Mouse (Mus musculus): ENCODE data around the gene Misp.
A peak's percentile ranks its signal among the peaks of the same experiment; 100 is the strongest.

Misp gene

GRCm38 (mm10) chr10:79824413-79824812 lies 3.6 kb downstream of the Misp start:
- DNase-seq, result no peak

GRCm38 (mm10) chr10:79831583-79831982 lies 10.8 kb downstream of the Misp start:
- DNase-seq, result no peak

DNA sequence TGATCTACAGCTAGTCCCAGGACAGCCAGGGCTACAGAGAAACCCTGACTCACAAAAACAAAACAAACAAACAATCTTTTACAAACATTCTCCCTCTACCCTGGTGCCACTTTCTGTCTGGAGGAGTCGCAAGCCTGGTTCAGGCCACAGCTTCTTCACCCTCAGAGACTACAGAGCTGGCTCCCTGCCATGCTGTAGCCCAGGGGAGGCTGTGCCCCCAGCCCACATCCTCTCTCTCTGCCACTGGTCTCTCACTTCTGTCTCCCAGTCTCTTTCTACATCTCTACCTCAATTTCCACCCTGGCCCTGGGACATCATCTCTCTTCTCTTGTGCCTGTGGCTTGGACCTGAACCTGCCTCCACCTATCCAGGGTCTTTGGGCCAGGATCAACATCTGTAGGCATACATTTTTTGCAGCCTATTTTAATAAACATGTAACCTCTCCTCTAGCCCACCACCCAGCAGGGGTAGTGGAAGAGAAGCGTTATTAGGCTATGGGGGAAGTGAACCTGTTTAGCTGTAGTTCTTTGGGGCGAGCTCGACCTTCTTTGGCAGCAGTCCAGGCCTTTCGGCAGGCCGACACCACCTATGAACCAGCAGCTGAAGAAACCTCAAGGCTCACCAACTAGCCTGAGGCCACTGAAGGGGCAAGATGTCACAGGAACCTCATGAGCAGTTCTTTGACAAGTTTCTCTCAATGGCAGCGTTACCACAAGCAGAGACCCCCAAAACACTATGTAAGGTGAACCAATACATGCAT lies 11.4 kb downstream of the Misp start:
- no peak for DNase-seq

- no peak for DNase-seq
Measured at GRCm38 (mm10) chr10:79832786-79833181, 12.0 kb downstream of the Misp start.

GRCm38 (mm10) chr10:79834769-79835398 lies 14.1 kb downstream of the Misp start:
- DNase-seq, result no peak

- DNase-seq, result no peak
Measured at GRCm38 (mm10) chr10:79836918-79837317, 16.1 kb downstream of the Misp start.

GRCm38 (mm10) chr10:79838151-79838550 lies 17.4 kb downstream of the Misp start:
- no peak for DNase-seq

- DNase-seq, result no peak
Measured at GRCm38 (mm10) chr10:79840091-79840490, 19.3 kb downstream of the Misp start.

GRCm38 (mm10) chr10:79840644-79841551 lies 20.1 kb downstream of the Misp start:
- DNase-seq, result peak; percentile 84

GRCm38 (mm10) chr10:79842322-79842721 lies 21.5 kb downstream of the Misp start:
- no peak for DNase-seq

DNA sequence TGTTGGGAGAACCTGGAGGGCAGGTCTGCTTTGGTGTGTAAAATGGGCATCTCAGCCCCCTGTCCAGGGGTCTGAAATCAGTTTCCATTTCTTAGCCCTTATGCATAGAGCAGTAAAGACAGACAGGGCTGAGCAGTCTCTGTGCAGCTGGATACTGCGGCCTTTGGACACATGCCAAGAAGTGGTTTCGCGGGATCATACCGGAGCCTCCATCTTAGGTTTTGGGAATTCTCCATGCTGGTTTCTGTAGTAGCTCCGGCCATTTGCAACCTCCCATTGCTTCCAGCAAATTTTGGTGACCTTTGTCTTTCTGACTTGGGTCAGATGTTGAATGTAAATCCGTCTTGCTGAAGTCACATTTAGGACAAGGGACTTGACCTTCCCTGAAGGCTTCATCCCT lies 22.7 kb downstream of the Misp start:
- DNase-seq, result no peak

- no peak for DNase-seq
Measured at GRCm38 (mm10) chr10:79846553-79846952, 25.8 kb downstream of the Misp start.

- no peak for DNase-seq
Measured at GRCm38 (mm10) chr10:79849941-79850628, 29.3 kb downstream of the Misp start.

DNA sequence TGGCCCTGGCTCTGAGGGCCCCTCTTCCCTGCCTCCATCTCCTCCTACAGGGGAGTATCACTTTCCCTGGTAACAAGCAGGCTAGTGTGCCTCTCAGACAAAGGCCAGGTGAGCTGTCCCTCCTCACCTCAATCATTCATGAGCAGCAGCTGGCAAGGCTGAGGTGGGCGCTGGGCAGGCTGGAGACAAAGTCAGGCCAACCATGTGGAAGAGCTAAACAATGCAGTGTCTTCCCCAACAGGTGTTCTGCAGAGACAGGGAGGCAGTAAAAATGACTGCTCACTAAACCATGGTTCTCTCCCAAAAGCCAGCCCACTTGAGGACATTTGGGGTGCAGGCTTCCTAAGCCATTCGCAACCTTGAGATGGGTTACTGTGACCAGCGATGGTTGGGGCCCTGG lies 30.9 kb downstream of the Misp start:
- no peak for DNase-seq

- DNase-seq, result no peak
Measured at GRCm38 (mm10) chr10:79852107-79852789, 31.5 kb downstream of the Misp start.

DNA sequence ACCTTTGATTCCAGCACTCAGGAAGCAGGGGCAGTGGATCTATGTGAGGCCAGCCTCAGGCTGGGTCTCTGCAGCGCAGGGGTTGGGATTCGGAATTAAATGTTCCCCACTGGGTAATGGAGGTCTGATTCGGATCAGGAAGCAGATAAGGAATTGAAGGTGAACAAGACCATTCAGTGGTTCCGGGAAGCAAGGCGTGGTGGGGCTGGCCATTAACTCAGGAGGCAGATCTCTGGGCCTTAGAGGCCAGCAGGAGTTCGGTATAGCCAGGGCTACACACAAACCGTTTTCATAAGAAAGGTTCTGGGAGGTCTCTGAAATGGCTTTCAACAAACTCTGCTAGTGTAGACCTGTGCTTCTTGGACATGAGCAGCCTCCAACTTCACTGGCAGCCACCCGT lies 32.0 kb downstream of the Misp start:
- no peak for DNase-seq

DNA sequence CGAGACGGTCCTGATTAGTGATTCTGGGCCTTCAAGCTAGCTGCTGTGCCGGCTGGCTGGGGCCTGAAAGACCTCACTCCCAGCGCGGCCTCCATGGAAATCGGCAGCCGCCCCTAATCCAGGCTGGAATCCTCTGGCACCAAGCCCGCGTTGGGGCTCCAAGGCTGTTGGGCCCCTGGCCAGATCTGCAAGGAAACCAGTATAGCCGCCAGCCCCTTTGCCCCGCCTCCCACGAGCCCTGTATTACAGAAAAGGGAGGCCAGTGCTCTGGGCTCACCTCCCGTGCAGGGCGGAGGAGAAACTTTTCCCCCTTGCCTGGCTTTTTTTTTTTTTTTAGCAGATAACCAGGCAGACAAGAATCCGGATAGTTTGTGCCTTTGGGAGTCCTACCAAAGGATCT lies 32.6 kb downstream of the Misp start:
- peak; percentile 84 for DNase-seq

DNA sequence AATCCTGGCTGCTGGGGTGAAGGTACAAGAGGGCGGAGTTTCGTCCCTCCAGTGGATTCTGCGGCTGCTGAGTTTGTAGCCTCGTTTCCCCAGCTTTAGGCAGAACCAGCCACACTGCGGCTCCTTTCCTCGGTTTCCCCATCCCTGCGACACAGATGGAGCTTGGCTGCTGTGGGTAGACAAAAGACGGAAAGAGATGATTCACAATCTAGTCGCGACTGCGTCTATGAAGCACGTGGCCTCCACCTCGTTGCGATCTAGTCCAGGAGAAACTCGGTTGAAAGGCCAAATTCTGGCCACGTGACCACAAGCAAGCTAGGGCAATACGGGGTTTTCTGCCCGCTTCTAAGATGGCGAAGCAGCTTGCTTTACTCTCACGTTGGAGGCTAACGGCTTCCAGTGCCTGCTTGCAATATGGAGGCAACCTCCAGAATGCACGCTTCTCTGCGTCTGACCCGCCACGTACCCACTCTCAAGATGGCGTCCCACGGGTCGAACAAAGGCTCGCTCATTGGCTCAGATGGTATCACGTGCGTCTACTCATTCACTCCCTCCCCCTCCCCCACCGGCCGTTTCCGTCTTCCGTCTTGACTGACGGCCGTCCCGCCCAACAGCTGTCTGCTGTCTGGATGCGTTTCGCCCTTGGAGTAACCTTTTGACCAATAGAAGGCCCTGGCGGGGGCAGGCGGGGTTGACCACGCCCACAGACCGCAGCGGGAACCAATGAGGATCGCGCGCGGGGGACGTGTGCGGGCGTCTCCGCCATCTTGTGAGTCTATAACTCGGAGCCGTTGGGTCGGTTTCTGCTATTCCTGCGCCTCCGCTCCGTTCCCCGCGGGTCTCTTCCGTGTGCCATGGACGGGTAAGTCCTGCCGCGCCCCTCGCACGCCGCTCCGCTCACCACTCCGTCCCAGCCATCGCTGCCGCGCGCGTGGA lies 33.3 kb downstream of the Misp start, which contains the start of gene Ptbp1:
Gene Ptbp1 (plus strand): TSS at position 568 of the 936 bp plus-strand sequence.
- DNase-seq, result peak; percentile 100

GRCm38 (mm10) chr10:79854801-79855541 lies 34.2 kb downstream of the Misp start:
- no peak for DNase-seq

DNA sequence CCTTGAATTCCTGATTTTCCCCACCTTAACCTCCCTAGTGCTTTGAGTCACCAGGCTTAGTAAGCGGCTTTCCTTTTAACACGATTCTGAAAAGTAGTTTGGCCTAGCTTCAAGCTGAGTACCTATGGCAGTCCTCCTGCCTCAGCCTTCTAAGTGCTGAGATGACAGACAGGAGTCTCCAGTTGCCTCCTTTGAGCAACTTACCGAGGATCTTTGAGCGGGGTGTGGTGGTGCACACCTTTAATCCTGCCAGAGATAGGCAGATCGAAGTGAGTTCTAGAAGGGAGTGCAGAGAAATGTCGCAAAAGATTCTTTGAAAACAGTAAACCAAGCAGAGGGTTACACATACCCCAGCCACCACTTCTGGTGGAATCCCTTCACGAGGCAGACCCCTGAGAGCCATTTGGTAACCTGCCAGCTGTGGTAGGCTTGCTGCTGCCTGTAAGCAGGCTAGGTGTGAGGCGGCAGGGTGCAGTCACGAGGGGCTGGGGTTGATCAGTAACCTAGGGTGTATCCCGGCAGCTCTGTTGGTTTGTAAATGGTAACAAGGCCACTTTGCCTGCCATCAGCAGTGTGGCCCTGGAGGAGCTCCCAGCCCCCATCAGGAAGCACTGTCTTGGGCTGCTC lies 34.9 kb downstream of the Misp start:
- no peak for DNase-seq
